Mouse (Mus musculus) embryonic facial prominence, embryonic 11.5 days (tissue): ENCODE data around the gene Banp. TPM values are rescaled to one million over a fixed set of nuclear protein-coding genes. Genes with fewer than 3 reads are reported as not detected.

ENCODE experiments used
- ATAC-seq: fragments of 200-750 bp; cut with Nextera tagmentation; replicated peaks from 2 replicates; pipeline ENCODE4 v1.8.0; 2017; ENCODE audit warnings: low read depth; ENCODE audit not compliant: insufficient number of reproducible peaks, low FRiP score, low TSS enrichment
- DNase-seq: peaks from one replicate; pipeline ENCODE4 v3.0.0-alpha.2; 2015; ENCODE audit warnings: low spot score
- H3K27ac ChIP-seq: fragments of 300-500 bp; sonication (generic); replicated peaks from 2 replicates; pipeline ENCODE4 v1.5.1; 2014; ENCODE audit warnings: mild to moderate bottlenecking, low read depth, low read length, control low read depth
- H3K27me3 ChIP-seq: fragments of 300-500 bp; sonication (generic); 2 replicates; pipeline ENCODE4 v1.6.1; 2014; ENCODE audit warnings: mild to moderate bottlenecking, low read length, moderate library complexity, mixed read lengths; ENCODE audit not compliant: control insufficient read depth, insufficient read depth
- H3K36me3 ChIP-seq: fragments of 300-500 bp; sonication (generic); replicated peaks from 2 replicates; pipeline ENCODE4 v1.6.1; 2014; ENCODE audit warnings: low read depth, mild to moderate bottlenecking, low read length, moderate library complexity, mixed read lengths; ENCODE audit not compliant: control insufficient read depth, insufficient read depth
- H3K4me1 ChIP-seq: fragments of 300-500 bp; sonication (generic); 2 replicates; pipeline ENCODE4 v1.6.1; 2014; ENCODE audit warnings: low read length, mixed read lengths; ENCODE audit not compliant: control insufficient read depth, insufficient read depth
- H3K4me2 ChIP-seq: fragments of 300-500 bp; sonication (generic); 2 replicates; pipeline ENCODE4 v1.6.1; 2014; ENCODE audit warnings: low read depth, mild to moderate bottlenecking, control low read depth, low read length, moderate library complexity
- H3K4me3 ChIP-seq: fragments of 300-500 bp; sonication (generic); 2 replicates; pipeline ENCODE4 v1.5.1; 2014; ENCODE audit warnings: low read depth, low read length, control low read depth
- H3K9ac ChIP-seq: fragments of 300-500 bp; sonication (generic); replicated peaks from 2 replicates; pipeline ENCODE4 v1.6.1; 2014; ENCODE audit warnings: mild to moderate bottlenecking, control low read depth, low read length
- H3K9me3 ChIP-seq: fragments of 300-500 bp; sonication (generic); replicated peaks from 2 replicates; pipeline ENCODE4 v1.6.1; 2016; ENCODE audit warnings: mild to moderate bottlenecking, low read length, inconsistent platforms, mixed read lengths; ENCODE audit not compliant: control insufficient read depth
- WGBS: fragments of 180-500 bp; shearing (Covaris S2); extraction: QIAGEN DNeasy Blood & Tissue Kit; methylation state at CpG from one replicate; pipeline ENCODE4 v1.1.7; 2014; 5-methylcytosine and 5-hydroxymethylcytosine counted together
- polyA plus RNA-seq: library from polyadenylated mRNA; unstranded; fragments of >200 nt; fragmentation: Nextera tagmentation; extraction: Ambion mirVana; gene quantifications from 2 replicates; pipeline ENCODE4 v1.2.1, GENCODE M21; 2014

The Banp gene
- polyA plus RNA-seq, 1 experiment from 2014 or later: 56.2 TPM

- no peak for DNase-seq
- Histone ChIP-seq H3K36me3 (no peaks in the 10 kb centered on the region; the same call in none of the 2 replicates), H3K4me1 (no peaks in the 10 kb centered on the region), H3K9me3 (no peaks in the 10 kb centered on the region), H3K9ac (no peak overlapping the region), H3K4me3 (no peak overlapping the region), H3K27me3 (no peaks in the 10 kb centered on the region), H3K27ac (no peak overlapping the region), H3K4me2 (no peak overlapping the region)
- no peak for ATAC-seq
- WGBS: 83% methylated on average over 5 of the region's 5 CpGs
Observed at GRCm38 (mm10) chr8:122008395-122008794, 58.8 kb downstream of the Banp start.

- Histone ChIP-seq H3K4me3 (no peak overlapping the region), H3K4me1 (no peaks in the 10 kb centered on the region), H3K36me3 (no peaks in the 10 kb centered on the region; the same call in none of the 2 replicates), H3K9ac (no peak overlapping the region), H3K27ac (no peak overlapping the region), H3K9me3 (no peaks in the 10 kb centered on the region), H3K4me2 (no peak overlapping the region), H3K27me3 (no peaks in the 10 kb centered on the region)
- no peak for DNase-seq
- WGBS: 86% methylated on average over 5 of the region's 5 CpGs
- ATAC-seq: no peak
Observed at GRCm38 (mm10) chr8:122010638-122011037, 61.1 kb downstream of the Banp start.

GRCm38 (mm10) chr8:122011066-122011588 is 61.6 kb downstream of the Banp start:
- Histone ChIP-seq H3K4me3 (no peak overlapping the region), H3K9me3 (no peaks in the 10 kb centered on the region), H3K27ac (no peak overlapping the region), H3K4me1 (no peaks in the 10 kb centered on the region), H3K36me3 (no peaks in the 10 kb centered on the region; the same call in none of the 2 replicates), H3K27me3 (no peaks in the 10 kb centered on the region), H3K9ac (no peak overlapping the region), H3K4me2 (no peak overlapping the region)
- DNase-seq (no peak), ATAC-seq (no peak)
- WGBS: 58% methylated on average over 7 of the region's 7 CpGs

- DNase-seq (no peak), ATAC-seq (no peak)
- Histone ChIP-seq H3K27ac (no peak overlapping the region), H3K4me3 (no peak overlapping the region), H3K36me3 (no peaks in the 10 kb centered on the region; the same call in 1 of the 2 replicates), H3K9ac (no peak overlapping the region), H3K4me2 (no peak overlapping the region), H3K27me3 (no peaks in the 10 kb centered on the region), H3K9me3 (no peaks in the 10 kb centered on the region), H3K4me1 (no peaks in the 10 kb centered on the region)
- WGBS: 65% methylated on average over 3 of the region's 3 CpGs
Observed at GRCm38 (mm10) chr8:122014606-122015005, 65.1 kb downstream of the Banp start.

GRCm38 (mm10) chr8:122018046-122018831 is 68.7 kb downstream of the Banp start:
- Histone ChIP-seq H3K4me1 (no peaks in the 10 kb centered on the region), H3K27ac (no peak overlapping the region), H3K27me3 (no peaks in the 10 kb centered on the region), H3K9me3 (no peaks in the 10 kb centered on the region), H3K4me3 (no peak overlapping the region), H3K9ac (no peak overlapping the region), H3K4me2 (no peak overlapping the region), H3K36me3 (no peaks in the 10 kb centered on the region)
- ATAC-seq (no peak), DNase-seq (no peak)
- WGBS: 71% methylated on average over 22 of the region's 22 CpGs

- no peak overlapping the region for H3K4me3 ChIP-seq
- no peak overlapping the region for H3K27ac ChIP-seq
- no peak overlapping the region for H3K4me2 ChIP-seq
- DNase-seq: no peak
- H3K9me3 ChIP-seq: no peaks in the 10 kb centered on the region
- H3K9ac ChIP-seq: no peak overlapping the region
- H3K27me3 ChIP-seq: no peaks in the 10 kb centered on the region
- no peak for ATAC-seq
- no peaks in the 10 kb centered on the region for H3K4me1 ChIP-seq
- no peaks in the 10 kb centered on the region for H3K36me3 ChIP-seq
- 97% methylated on average over 1 of the region's 1 CpGs for WGBS
Observed at GRCm38 (mm10) chr8:122019162-122019561, 69.6 kb downstream of the Banp start.

- H3K9ac ChIP-seq: no peak overlapping the region
- DNase-seq (no peak), ATAC-seq (no peak)
- no peaks in the 10 kb centered on the region for H3K36me3 ChIP-seq
- H3K27me3 ChIP-seq: no peaks in the 10 kb centered on the region
- H3K4me1 ChIP-seq: no peaks in the 10 kb centered on the region
- no peak overlapping the region for H3K4me2 ChIP-seq
- no peaks in the 10 kb centered on the region for H3K9me3 ChIP-seq
- H3K27ac ChIP-seq: no peak overlapping the region
- H3K4me3 ChIP-seq: no peak overlapping the region
- 81% methylated on average over 8 of the region's 8 CpGs for WGBS
Observed at GRCm38 (mm10) chr8:122020050-122020771, 70.7 kb downstream of the Banp start.

- no peak overlapping the region for H3K4me2 ChIP-seq
- H3K4me1 ChIP-seq: no peaks in the 10 kb centered on the region
- DNase-seq: no peak
- H3K27me3 ChIP-seq: no peaks in the 10 kb centered on the region
- H3K27ac ChIP-seq: no peak overlapping the region
- H3K4me3 ChIP-seq: no peak overlapping the region
- H3K36me3 ChIP-seq: no peaks in the 10 kb centered on the region; the same call in 1 of the 2 replicates
- no peak overlapping the region for H3K9ac ChIP-seq
- WGBS: 94% methylated on average over 2 of the region's 2 CpGs
- H3K9me3 ChIP-seq: no peaks in the 10 kb centered on the region
- ATAC-seq: no peak
Observed at GRCm38 (mm10) chr8:122021725-122022124, 72.2 kb downstream of the Banp start.
